Mouse (Mus musculus): ENCODE results near the gene Arid1b.

GRCm38 (mm10) chr17:5023745-5024144 is 29.6 kb downstream of the Arid1b start:
- no peak for TF ChIP-seq CTCF (IDR thresholded peaks at IDR 0.05)
- no peak for TF ChIP-seq EP300 (IDR thresholded peaks at IDR 0.05)

All from lung, postnatal 0 days (tissue).